Mouse (Mus musculus): ENCODE data around the gene Gm4788.
"Not testable (repeated sequence)": the region's sequence is repeated elsewhere in the genome, so short reads cannot be mapped to it uniquely, and the experiment has no call there.

Gm4788 gene

DNA sequence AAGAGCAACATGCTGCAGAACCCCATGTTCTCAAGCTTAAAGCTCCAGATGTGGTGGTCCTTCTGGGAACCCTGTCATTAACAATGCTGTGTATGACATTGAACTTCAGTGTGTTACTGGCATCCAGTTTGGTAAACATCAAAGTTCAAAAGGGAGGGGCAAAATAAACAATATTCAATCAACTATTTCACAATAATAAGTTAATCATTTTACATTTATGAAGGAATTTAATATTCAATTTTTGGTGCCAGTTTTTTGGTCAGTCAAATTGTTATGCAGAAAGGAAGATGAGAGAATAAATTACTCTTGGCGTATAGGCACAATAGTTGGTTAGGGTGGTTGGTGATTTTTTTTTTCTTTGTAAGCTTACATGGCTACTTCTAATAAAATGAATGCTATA lies at the start of gene Gm4788:
Gene Gm4788, minus strand, starts transcription at position 101 of the 400 bp plus-strand sequence.
- no peak for DNase-seq (ENCODE audit: inconsistent age in 2 of 2, low spot score in 1 of 2)

DNA sequence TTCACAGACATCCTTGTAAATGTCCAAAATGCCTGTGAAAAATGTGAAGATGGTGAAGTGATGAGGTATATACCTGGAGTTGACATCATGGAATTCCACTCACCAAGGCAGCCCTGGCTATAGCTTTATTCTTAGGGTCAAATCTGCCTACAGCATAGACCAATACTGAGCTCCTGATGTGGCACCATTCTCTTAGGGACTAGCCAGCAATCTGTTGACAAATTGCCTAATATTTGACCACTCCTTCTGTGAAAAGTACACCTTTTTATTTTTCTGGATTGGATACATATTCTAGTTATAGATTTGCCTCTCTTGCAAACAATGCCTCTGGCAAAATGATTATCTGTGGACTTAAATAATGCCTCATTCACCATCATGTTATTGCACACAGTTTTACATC lies 27.6 kb upstream of the Gm4788 start:
- DNase-seq (ENCODE audit: inconsistent age in 2 of 2, low spot score in 1 of 2) = no peak

DNA sequence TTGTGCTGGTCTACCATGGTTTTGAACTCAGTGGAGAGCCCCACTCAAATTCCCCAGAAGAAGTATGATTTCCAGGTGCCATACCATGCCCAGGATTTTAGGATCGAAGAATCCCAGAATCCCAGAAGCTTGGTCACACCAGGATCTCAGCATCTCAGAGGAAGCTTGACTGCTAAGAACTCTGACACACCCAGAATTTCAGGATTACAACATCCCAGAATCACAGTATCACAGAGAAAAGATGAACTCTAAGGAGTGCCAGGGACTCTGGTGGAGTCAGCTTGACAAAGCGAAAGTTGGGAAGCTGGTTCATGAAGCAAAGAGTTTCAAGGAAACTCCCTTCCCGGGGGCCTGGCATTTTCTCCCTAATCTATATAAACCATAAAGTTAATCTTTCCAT lies 11.1 kb downstream of the Gm4788 start:
- DNase-seq (ENCODE audit: inconsistent age in 2 of 2, low spot score in 1 of 2) = not testable (repeated sequence)

DNA sequence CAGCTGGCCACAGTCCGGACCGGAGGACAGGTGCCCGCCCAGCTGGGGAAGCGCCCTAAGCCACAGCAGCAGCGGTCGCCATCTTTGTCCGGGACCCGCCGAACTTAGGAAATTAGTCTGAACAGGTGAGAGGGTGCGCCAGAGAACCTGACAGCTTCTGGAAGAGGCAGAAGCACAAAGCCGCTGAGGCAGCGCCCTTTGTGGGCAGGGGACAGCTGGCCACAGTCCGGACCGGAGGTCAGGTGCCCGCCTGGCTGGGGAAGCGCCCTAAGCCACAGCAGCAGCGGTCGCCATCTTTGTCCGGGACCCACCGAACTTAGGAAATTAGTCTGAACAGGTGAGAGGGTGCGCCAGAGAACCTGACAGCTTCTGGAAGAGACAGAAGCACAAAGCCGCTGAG lies 64.4 kb downstream of the Gm4788 start:
- DNase-seq (ENCODE audit: inconsistent age in 2 of 2, low spot score in 1 of 2) = not testable (repeated sequence)

DNA sequence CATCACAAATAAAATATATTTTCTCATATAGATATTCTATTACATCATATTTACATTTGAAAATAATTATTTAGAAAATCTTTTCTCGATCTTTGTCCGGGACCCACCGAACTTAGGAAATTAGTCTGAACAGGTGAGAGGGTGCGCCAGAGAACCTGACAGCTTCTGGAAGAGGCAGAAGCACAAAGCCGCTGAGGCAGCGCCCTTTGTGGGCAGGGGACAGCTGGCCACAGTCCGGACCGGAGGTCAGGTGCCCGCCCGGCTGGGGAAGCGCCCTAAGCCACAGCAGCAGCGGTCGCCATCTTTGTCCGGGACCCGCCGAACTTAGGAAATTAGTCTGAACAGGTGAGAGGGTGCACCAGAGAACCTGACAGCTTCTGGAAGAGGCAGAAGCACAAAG lies 64.8 kb downstream of the Gm4788 start:
- not testable (repeated sequence) for DNase-seq (ENCODE audit: inconsistent age in 2 of 2, low spot score in 1 of 2)

DNA sequence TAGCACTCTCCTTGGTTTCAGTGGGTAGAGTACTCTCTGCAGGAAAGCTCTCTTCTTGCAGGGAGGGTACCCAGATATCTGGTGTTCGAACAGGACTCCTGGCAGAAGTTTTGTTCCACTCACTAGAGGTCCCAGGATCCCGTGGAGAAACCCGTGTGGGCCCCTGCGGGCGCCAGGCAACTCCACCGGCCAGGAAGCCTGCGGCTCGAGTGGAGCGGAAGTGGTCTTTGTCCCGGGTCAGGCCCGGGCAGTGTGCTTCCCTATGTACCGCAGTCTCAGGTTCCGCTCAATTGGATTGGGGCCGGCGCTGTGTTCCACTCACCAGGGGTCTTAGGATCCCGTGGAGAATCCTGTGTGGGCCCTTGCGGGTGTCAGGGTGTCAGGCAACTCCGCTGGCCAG lies 131.1 kb downstream of the Gm4788 start:
- not testable (repeated sequence) for DNase-seq (ENCODE audit: inconsistent age in 2 of 2, low spot score in 1 of 2)
